Mouse (Mus musculus): ENCODE data around the gene Eno2. TPM values are rescaled to one million over a fixed set of nuclear protein-coding genes. Genes with fewer than 3 reads are reported as not detected.

Eno2 gene
- total RNA-seq, 2 experiments from 2014 or later = 1.9 to 3.3 TPM

GRCm38 (mm10) chr6:124719354-124719978 lies 50.0 kb downstream of the Eno2 start:
- no peak for DNase-seq (ENCODE audit: low spot score)
- intact Hi-C loops (cut with DNase I) = loop anchor here (10.0 kb wide), 2 partner anchors 285 to 315 kb away; partner anchors contain the start of genes Ing4 and Zfp384

- intact Hi-C loops (cut with DNase I) = loop anchor here (10.0 kb wide), 2 partner anchors 286 to 316 kb away; partner anchors contain the start of genes Ing4 and Zfp384
- no peak for DNase-seq (ENCODE audit: low spot score)
Measured at GRCm38 (mm10) chr6:124718703-124719102, 50.8 kb downstream of the Eno2 start.

GRCm38 (mm10) chr6:124717968-124718367 lies 51.5 kb downstream of the Eno2 start:
- intact Hi-C loops (cut with DNase I) = loop anchor here (10.0 kb wide), 2 partner anchors 287 to 317 kb away; partner anchors contain the start of genes Ing4 and Zfp384
- DNase-seq (ENCODE audit: low spot score) = no peak

GRCm38 (mm10) chr6:124716864-124717490 lies 52.5 kb downstream of the Eno2 start:
- intact Hi-C loops (cut with DNase I) = loop anchor here (10.0 kb wide), 2 partner anchors 288 to 318 kb away; partner anchors contain the start of genes Ing4 and Zfp384
- no peak for DNase-seq (ENCODE audit: low spot score)

GRCm38 (mm10) chr6:124712918-124713317 lies 56.6 kb downstream of the Eno2 start:
- DNase-seq (ENCODE audit: low spot score) = no peak
- intact Hi-C loops (cut with DNase I) = loop anchor here (1.0 to 10.0 kb wide), 4 partner anchors 27 to 322 kb away; partner anchors contain the start of genes Atn1, Gm45234, Ing4 and Zfp384

GRCm38 (mm10) chr6:124711824-124712782 lies 57.4 kb downstream of the Eno2 start, which contains the start of the genes Emg1 and Phb2:
Gene Emg1, minus strand, starts transcription at chr6:124712178.
Gene Phb2, plus strand, starts transcription at chr6:124712336.
- intact Hi-C loops (cut with DNase I) = loop anchor here (5.0 to 10.0 kb wide), 3 partner anchors 45 to 323 kb away; partner anchors contain the start of genes Atn1, Gm45234, Ing4 and Zfp384
- peak; percentile 94 for DNase-seq (ENCODE audit: low spot score)

Small RNA genes lying within 50 kb of the gene (microRNA-seq; reads per million reads assigned to microRNA genes)
- gene Mir141 = 20.0 reads per million, percentile 35 among the genes with 10 or more reads in this experiment
- gene Mir200c = 461 reads per million, percentile 74 among the genes with 10 or more reads in this experiment

Other genes starting within 250 kb of the Eno2 start
- gene C1s1, start 227.3 kb downstream of the Eno2 start, total RNA-seq (2021) = 10 to 100 TPM; 20.2 to 22.7 TPM
- gene C1rb, start 199.4 kb downstream of the Eno2 start, total RNA-seq (2021) = 1 to 10 TPM in 1 of 2 experiments, under 1 TPM in 1; 0.95 to 1.3 TPM
- under 1 TPM; 0.48 to 0.62 TPM for gene C1s2, start 133.6 kb downstream of the Eno2 start, total RNA-seq (2021)
- gene Lpcat3, start 106.6 kb downstream of the Eno2 start, total RNA-seq (2021) = 10 to 100 TPM; 39.6 to 43.9 TPM
- gene Emg1, start 57.5 kb downstream of the Eno2 start, total RNA-seq (2021) = 10 to 100 TPM; 72.5 to 75.1 TPM
- gene Phb2, start 57.3 kb downstream of the Eno2 start, total RNA-seq (2021) = 100 to 1,000 TPM; 322 to 323 TPM
- 1 to 10 TPM; 4.7 TPM for gene Ptpn6, start 31.0 kb downstream of the Eno2 start, total RNA-seq (2021)
- gene Grcc10, start 28.3 kb downstream of the Eno2 start, total RNA-seq (2021) = 100 to 1,000 TPM; 274 to 277 TPM
- 1 to 10 TPM in 1 of 2 experiments, not detected in 1; 3.8 TPM for gene Gm45234, start 13.7 kb downstream of the Eno2 start, total RNA-seq (2021)
- gene Atn1, start 13.1 kb downstream of the Eno2 start, total RNA-seq (2021) = 10 to 100 TPM; 37.0 to 39.7 TPM
- gene Lrrc23, start 10.1 kb upstream of the Eno2 start, total RNA-seq (2021) = not detected
- gene Spsb2, start 39.0 kb upstream of the Eno2 start, total RNA-seq (2021) = 1 to 10 TPM; 2.9 to 3.3 TPM
- gene Tpi1, start 44.6 kb upstream of the Eno2 start, total RNA-seq (2021) = 100 to 1,000 TPM; 837 to 904 TPM
- 10 to 100 TPM; 73.7 to 75.3 TPM for gene Usp5, start 59.8 kb upstream of the Eno2 start, total RNA-seq (2021)
- 1 to 10 TPM in 1 of 2 experiments, under 1 TPM in 1; 0.91 to 1.6 TPM for gene Cdca3, start 59.9 kb upstream of the Eno2 start, total RNA-seq (2021)
- 1 to 10 TPM; 3.0 to 3.2 TPM for gene Gnb3, start 70.6 kb upstream of the Eno2 start, total RNA-seq (2021)
- 10 to 100 TPM; 12.3 to 13.5 TPM for gene P3h3, start 88.1 kb upstream of the Eno2 start, total RNA-seq (2021)
- 1 to 10 TPM in 1 of 2 experiments, under 1 TPM in 1; 0.62 to 1.0 TPM for gene Gpr162, start 94.3 kb upstream of the Eno2 start, total RNA-seq (2021)
- gene Cd4, start 118.5 kb upstream of the Eno2 start, total RNA-seq (2021) = 1 to 10 TPM in 1 of 2 experiments, under 1 TPM in 1; 0.73 to 1.3 TPM
- gene Lag3, start 142.0 kb upstream of the Eno2 start, total RNA-seq (2021) = under 1 TPM; 0.34 to 0.83 TPM
- 100 to 1,000 TPM; 235 to 245 TPM for gene Ptms, start 150.4 kb upstream of the Eno2 start, total RNA-seq (2021)
- gene Mlf2, start 161.7 kb upstream of the Eno2 start, total RNA-seq (2021) = 100 to 1,000 TPM; 205 to 207 TPM
- gene Cops7a, start 195.9 kb upstream of the Eno2 start, total RNA-seq (2021) = 10 to 100 TPM; 85.8 to 88.6 TPM
- gene Pianp, start 227.0 kb upstream of the Eno2 start, total RNA-seq (2021) = 1 to 10 TPM in 1 of 2 experiments, under 1 TPM in 1; 0.49 to 1.1 TPM
- gene Zfp384, start 239.5 kb upstream of the Eno2 start, total RNA-seq (2021) = 10 to 100 TPM; 19.2 to 22.0 TPM

All from heart, postnatal 25 days (tissue).